Mouse (Mus musculus) hindbrain, embryonic 11.5 days (tissue): Measurements from ENCODE around the gene Bmpr1b. TPM values are rescaled to one million over a fixed set of nuclear protein-coding genes. Genes with fewer than 3 reads are reported as not detected.

Source experiments
- ATAC-seq: fragments of 200-750 bp; cut with Nextera tagmentation; 2 replicates; pipeline ENCODE4 v1.8.0; 2017; ENCODE audit warnings: mild to moderate bottlenecking, moderate TSS enrichment, moderate library complexity; ENCODE audit not compliant: low FRiP score
- DNase-seq: peaks from one replicate; pipeline ENCODE4 v3.0.0-alpha.2; 2015; ENCODE audit warnings: low spot score
- H3K27ac ChIP-seq: fragments of 300-500 bp; sonication (generic); 2 replicates; pipeline ENCODE4 v1.5.1; 2014; ENCODE audit warnings: mild to moderate bottlenecking, low read depth, low read length
- H3K27me3 ChIP-seq: fragments of 300-500 bp; sonication (generic); 2 replicates; pipeline ENCODE4 v1.6.1; 2014; ENCODE audit warnings: mild to moderate bottlenecking, low read length, moderate library complexity, mixed read lengths; ENCODE audit not compliant: control insufficient read depth, insufficient read depth
- H3K36me3 ChIP-seq: fragments of 300-500 bp; sonication (generic); 2 replicates; pipeline ENCODE4 v1.6.1; 2014; ENCODE audit warnings: mild to moderate bottlenecking, low read length, moderate library complexity, mixed read lengths; ENCODE audit not compliant: control insufficient read depth, insufficient read depth
- H3K4me1 ChIP-seq: fragments of 300-500 bp; sonication (generic); replicated peaks from 2 replicates; pipeline ENCODE4 v1.6.1; 2014; ENCODE audit warnings: low read length, mixed read lengths; ENCODE audit not compliant: control insufficient read depth, insufficient read depth
- H3K4me2 ChIP-seq: fragments of 300-500 bp; sonication (generic); replicated peaks from 2 replicates; pipeline ENCODE4 v1.6.1; 2014; ENCODE audit warnings: mild to moderate bottlenecking, low read depth, low read length
- H3K4me3 ChIP-seq: fragments of 300-500 bp; sonication (generic); 2 replicates; pipeline ENCODE4 v1.5.1; 2014; ENCODE audit warnings: low read depth, low read length
- H3K9ac ChIP-seq: fragments of 300-500 bp; sonication (generic); 2 replicates; pipeline ENCODE4 v1.6.1; 2014; ENCODE audit warnings: low read depth, low read length
- H3K9me3 ChIP-seq: fragments of 300-500 bp; sonication (generic); 2 replicates; pipeline ENCODE4 v1.6.1; 2016; ENCODE audit warnings: low read length; ENCODE audit not compliant: control insufficient read depth
- WGBS: fragments of 180-500 bp; shearing (Covaris S2); extraction: QIAGEN DNeasy Blood & Tissue Kit; methylation state at CpG from one replicate; pipeline ENCODE4 v1.1.7; 2014; 5-methylcytosine and 5-hydroxymethylcytosine counted together
- polyA plus RNA-seq: library from polyadenylated mRNA; unstranded; fragments of >200 nt; fragmentation: Nextera tagmentation; extraction: Ambion mirVana; gene quantifications from 2 replicates; pipeline ENCODE4 v1.2.1, GENCODE M21; 2014

Gene Bmpr1b
- polyA plus RNA-seq, 1 experiment from 2014 or later: 11.0 TPM

GRCm38 (mm10) chr3:142186551-142186950 is 17.3 kb upstream of the Bmpr1b start:
- Histone ChIP-seq H3K9me3 (no peaks in the 10 kb centered on the region; the same call in 1 of the 2 replicates), H3K9ac (no peak overlapping the region), H3K4me3 (no peak overlapping the region), H3K4me2 (no peak overlapping the region), H3K4me1 (no peaks in the 10 kb centered on the region), H3K27ac (no peak overlapping the region), H3K27me3 (no peaks in the 10 kb centered on the region), H3K36me3 (no peaks in the 10 kb centered on the region)
- DNase-seq (no peak), ATAC-seq (no peak)
- WGBS: 92% methylated on average over 3 of the region's 3 CpGs

GRCm38 (mm10) chr3:142173996-142174395 is 4.8 kb upstream of the Bmpr1b start:
- no peak for DNase-seq
- H3K27ac ChIP-seq: no peak overlapping the region
- H3K4me3 ChIP-seq: no peak overlapping the region
- no peaks in the 10 kb centered on the region for H3K9me3 ChIP-seq
- no peaks in the 10 kb centered on the region for H3K36me3 ChIP-seq
- ATAC-seq: no peak
- WGBS: 91% methylated on average over 4 of the region's 4 CpGs
- no peak overlapping the region for H3K9ac ChIP-seq
- peaks cover 2% of the 10 kb centered on the region; the same call in 1 of the 2 replicates for H3K27me3 ChIP-seq
- no peaks in the 10 kb centered on the region for H3K4me1 ChIP-seq
- H3K4me2 ChIP-seq: no peak overlapping the region

- Histone ChIP-seq H3K27ac (no peak overlapping the region; the same call in 1 of the 2 replicates), H3K9me3 (no peaks in the 10 kb centered on the region), H3K36me3 (no peaks in the 10 kb centered on the region), H3K9ac (peak overlapping the region; percentile 81), H3K4me2 (peak overlapping the region; percentile 87), H3K27me3 (peaks cover 2% of the 10 kb centered on the region; the same call in 1 of the 2 replicates), H3K4me3 (peak overlapping the region; percentile 71), H3K4me1 (no peaks in the 10 kb centered on the region)
- DNase-seq (no peak), ATAC-seq (no peak; the same call in none of the 2 replicates)
- WGBS: 9% methylated on average over 9 of the region's 9 CpGs
Measured at GRCm38 (mm10) chr3:142168251-142168862, 868 bp downstream of the Bmpr1b start.

- no peaks in the 10 kb centered on the region for H3K36me3 ChIP-seq
- H3K27me3 ChIP-seq: no peaks in the 10 kb centered on the region
- ATAC-seq: no peak
- H3K9me3 ChIP-seq: no peaks in the 10 kb centered on the region
- no peaks in the 10 kb centered on the region for H3K4me1 ChIP-seq
- 60% methylated on average over 9 of the region's 9 CpGs for WGBS
- DNase-seq: no peak
- no peak overlapping the region for H3K9ac ChIP-seq
- no peak overlapping the region for H3K27ac ChIP-seq
- H3K4me3 ChIP-seq: no peak overlapping the region
- H3K4me2 ChIP-seq: no peak overlapping the region
Measured at GRCm38 (mm10) chr3:142164981-142165380, 4.2 kb downstream of the Bmpr1b start.

GRCm38 (mm10) chr3:142163896-142164295 is 5.3 kb downstream of the Bmpr1b start:
- Histone ChIP-seq H3K9me3 (no peaks in the 10 kb centered on the region), H3K4me3 (no peak overlapping the region), H3K27me3 (no peaks in the 10 kb centered on the region), H3K27ac (no peak overlapping the region), H3K4me1 (no peaks in the 10 kb centered on the region), H3K9ac (no peak overlapping the region), H3K36me3 (no peaks in the 10 kb centered on the region), H3K4me2 (no peak overlapping the region)
- 81% methylated on average over 2 of the region's 2 CpGs for WGBS
- ATAC-seq (no peak), DNase-seq (no peak)

GRCm38 (mm10) chr3:142161405-142161804 is 7.8 kb downstream of the Bmpr1b start:
- Histone ChIP-seq H3K4me3 (no peak overlapping the region), H3K27me3 (no peaks in the 10 kb centered on the region), H3K27ac (no peak overlapping the region), H3K9ac (no peak overlapping the region), H3K4me2 (no peak overlapping the region), H3K4me1 (no peaks in the 10 kb centered on the region), H3K9me3 (no peaks in the 10 kb centered on the region), H3K36me3 (no peaks in the 10 kb centered on the region)
- DNase-seq (no peak), ATAC-seq (no peak)
- 78% methylated on average over 3 of the region's 3 CpGs for WGBS

GRCm38 (mm10) chr3:142151980-142152379 is 17.2 kb downstream of the Bmpr1b start:
- 88% methylated on average over 5 of the region's 5 CpGs for WGBS

GRCm38 (mm10) chr3:142138796-142139195 is 30.4 kb downstream of the Bmpr1b start:
- WGBS: 90% methylated on average over 5 of the region's 5 CpGs
- no peak overlapping the region for H3K4me3 ChIP-seq
- no peak overlapping the region for H3K27ac ChIP-seq
- H3K36me3 ChIP-seq: no peaks in the 10 kb centered on the region
- ATAC-seq (no peak), DNase-seq (no peak)
- H3K9me3 ChIP-seq: no peaks in the 10 kb centered on the region
- no peak overlapping the region for H3K9ac ChIP-seq
- H3K4me2 ChIP-seq: no peak overlapping the region
- no peaks in the 10 kb centered on the region for H3K4me1 ChIP-seq
- H3K27me3 ChIP-seq: no peaks in the 10 kb centered on the region

More at GRCm38 (mm10) chr3:142151980-142152379, 17.2 kb downstream of the Bmpr1b start:
- no peaks in the 10 kb centered on the region for H3K9me3 ChIP-seq
- DNase-seq (no peak), ATAC-seq (no peak)
- no peaks in the 10 kb centered on the region for H3K4me1 ChIP-seq
- H3K4me3 ChIP-seq: no peak overlapping the region
- H3K36me3 ChIP-seq: no peaks in the 10 kb centered on the region
- H3K4me2 ChIP-seq: no peak overlapping the region
- H3K9ac ChIP-seq: no peak overlapping the region
- no peak overlapping the region for H3K27ac ChIP-seq
- H3K27me3 ChIP-seq: no peaks in the 10 kb centered on the region

- ATAC-seq: no peak
- no peaks in the 10 kb centered on the region for H3K4me1 ChIP-seq
- WGBS: 78% methylated on average over 1 of the region's 1 CpGs
Measured at GRCm38 (mm10) chr3:142126379-142126778, 42.8 kb downstream of the Bmpr1b start.

More at GRCm38 (mm10) chr3:142126379-142126778, 42.8 kb downstream of the Bmpr1b start:
- no peak overlapping the region for H3K4me3 ChIP-seq
- no peak overlapping the region for H3K4me2 ChIP-seq
- no peak overlapping the region for H3K27ac ChIP-seq
- no peaks in the 10 kb centered on the region for H3K9me3 ChIP-seq
- H3K27me3 ChIP-seq: no peaks in the 10 kb centered on the region
- H3K36me3 ChIP-seq: no peaks in the 10 kb centered on the region
- DNase-seq: no peak
- no peak overlapping the region for H3K9ac ChIP-seq
